In genomic region chr17:23610361-23610800, GRCm38 (mm10) we compare ENCODE assay signal across 1 mouse cellular context.
A peak's percentile ranks its signal among the peaks of the same experiment; 100 is the strongest.
TF ChIP-seq lines count a peak whose summit lies in the region.

No protein-coding gene starts in this region.

TF ChIP-seq in CH12.LX, 34 proteins besides CTCF, POLR2A, EP300 and RAD21:
- TF ChIP-seq CHD2 (IDR thresholded peaks at IDR 0.05; ENCODE audit: low read length) (no peak), CHD1 (IDR thresholded peaks at IDR 0.05; ENCODE audit: low read depth, low read length) (no peak), MXI1 (IDR thresholded peaks at IDR 0.05; ENCODE audit: low read depth, low read length) (no peak), ZC3H11A (IDR thresholded peaks at IDR 0.05; ENCODE audit: low read depth, low read length) (peak; percentile 18; the same call in 1 of the 2 replicates), HCFC1 (IDR thresholded peaks at IDR 0.05; ENCODE audit: low read depth, low read length) (peak; percentile 40), JUN (IDR thresholded peaks at IDR 0.05; ENCODE audit: insufficient read depth, low read depth, low read length) (no peak), POLR2AphosphoS2 (IDR thresholded peaks at IDR 0.05; ENCODE audit: low read depth, low read length) (no peak), MYC (IDR thresholded peaks at IDR 0.05; ENCODE audit: low read depth, low read length) (peak; percentile 62; the same call in 1 of the 2 replicates), MAX (IDR thresholded peaks at IDR 0.05; ENCODE audit: low read length) (peak; percentile 60; the same call in 1 of the 2 replicates), NRF1 (IDR thresholded peaks at IDR 0.05; ENCODE audit: low read depth, low read length) (no peak), UBTF (IDR thresholded peaks at IDR 0.05; ENCODE audit: low read depth, low read length) (no peak), BHLHE40 (IDR thresholded peaks at IDR 0.05; ENCODE audit: low read depth, low read length) (peak; percentile 76), SIN3A (IDR thresholded peaks at IDR 0.05; ENCODE audit: low read length) (no peak), ZMIZ1 (IDR thresholded peaks at IDR 0.05; ENCODE audit: low read depth, low read length) (no peak), IRF4 (IDR thresholded peaks at IDR 0.05; ENCODE audit: low read depth, low read length) (peak; percentile 47; the same call in 1 of the 2 replicates), GABPA (IDR thresholded peaks at IDR 0.05; ENCODE audit: insufficient replicate concordance, low read depth, low read length) (no peak), ETS1 (conservative IDR thresholded peaks at IDR 0.05; ENCODE audit: low read depth, low read length) (peak; percentile 50; the same call in 1 of the 2 replicates), MAFK (IDR thresholded peaks at IDR 0.05; ENCODE audit: insufficient replicate concordance, low read length) (no peak), NELFE (IDR thresholded peaks at IDR 0.05; ENCODE audit: low read depth, low read length) (no peak; the same call in 1 of the 2 replicates), KAT2A (IDR thresholded peaks at IDR 0.05; ENCODE audit: insufficient replicate concordance, low read length) (no peak), USF1 (IDR thresholded peaks at IDR 0.05; ENCODE audit: low read depth, low read length) (peak; percentile 14; the same call in 1 of the 2 replicates), TBP (conservative IDR thresholded peaks at IDR 0.05; ENCODE audit: low read depth, low read length) (no peak), JUND (conservative IDR thresholded peaks at IDR 0.05; ENCODE audit: low read depth, low read length) (no peak), TCF12 (IDR thresholded peaks at IDR 0.05; ENCODE audit: low read depth, low read length) (peak; percentile 94), ELF1 (IDR thresholded peaks at IDR 0.05; ENCODE audit: low read depth, low read length) (peak; percentile 67; the same call in 1 of the 2 replicates), ZKSCAN1 (IDR thresholded peaks at IDR 0.05; ENCODE audit: borderline replicate concordance, low read depth, low read length) (no peak), USF2 (conservative IDR thresholded peaks at IDR 0.05; ENCODE audit: low read depth, low read length) (no peak), E2F4 (IDR thresholded peaks at IDR 0.05; ENCODE audit: insufficient replicate concordance, low read depth, low read length) (no peak), MAZ (IDR thresholded peaks at IDR 0.05; ENCODE audit: low read depth, low read length) (no peak), RCOR1 (conservative IDR thresholded peaks at IDR 0.05; ENCODE audit: low read depth, low read length) (no peak), ZNF384 (IDR thresholded peaks at IDR 0.05; ENCODE audit: low read depth, low read length) (no peak), SMC3 (IDR thresholded peaks at IDR 0.05; ENCODE audit: low read depth, low read length) (peak; percentile 89), MEF2A (IDR thresholded peaks at IDR 0.05; ENCODE audit: borderline replicate concordance, low read depth, low read length) (0 out of 2 replicates have a peak, but pooled peaks have one; percentile 28), PAX5 (IDR thresholded peaks at IDR 0.05; ENCODE audit: low read length) (no peak)
